Mouse (Mus musculus) kidney, postnatal 0 days (tissue): ENCODE results near the gene Rab4a. TPM values are rescaled to one million over a fixed set of nuclear protein-coding genes. Genes with fewer than 3 reads are reported as not detected.

Experiments used
- ATAC-seq: fragments of 200-750 bp; cut with Nextera tagmentation; replicated peaks from 2 replicates; pipeline ENCODE4 v1.8.0; 2017; ENCODE audit warnings: low read depth, moderate number of reproducible peaks, moderate TSS enrichment, moderate library complexity; ENCODE audit not compliant: low FRiP score
- DNase-seq: peaks from one replicate; pipeline ENCODE4 v3.0.0-alpha.2; 2016; ENCODE audit warnings: low spot score
- H3K27ac ChIP-seq: fragments of 300-500 bp; sonication (generic); 2 replicates; pipeline ENCODE4 v1.5.1; 2014; ENCODE audit warnings: mild to moderate bottlenecking
- H3K27me3 ChIP-seq: fragments of 300-500 bp; sonication (generic); 2 replicates; pipeline ENCODE4 v1.6.1; 2014; ENCODE audit warnings: low read length, mixed read lengths; ENCODE audit not compliant: insufficient read depth
- H3K36me3 ChIP-seq: fragments of 300-500 bp; sonication (generic); 2 replicates; pipeline ENCODE4 v1.6.1; 2014; ENCODE audit warnings: low read length, mixed read lengths; ENCODE audit not compliant: insufficient read depth
- H3K4me1 ChIP-seq: fragments of 300-500 bp; sonication (generic); replicated peaks from 2 replicates; pipeline ENCODE4 v1.6.1; 2014; ENCODE audit warnings: antibody characterized with exemption, low read length, mixed read lengths; ENCODE audit not compliant: insufficient read depth
- H3K4me2 ChIP-seq: fragments of 300-500 bp; sonication (generic); 2 replicates; pipeline ENCODE4 v1.6.1; 2014; ENCODE audit warnings: mild to moderate bottlenecking, low read length, moderate library complexity, mixed read lengths
- H3K4me3 ChIP-seq: fragments of 300-500 bp; sonication (generic); replicated peaks from 2 replicates; pipeline ENCODE4 v1.5.1; 2014; ENCODE audit warnings: low read depth, low read length
- H3K9ac ChIP-seq: fragments of 300-500 bp; sonication (generic); 2 replicates; pipeline ENCODE4 v1.6.1; 2014; ENCODE audit warnings: low read depth, low read length
- H3K9me3 ChIP-seq: fragments of 300-500 bp; sonication (generic); replicated peaks from 2 replicates; pipeline ENCODE4 v1.6.1; 2016; ENCODE audit warnings: low read length, inconsistent platforms, mixed read lengths
- CTCF ChIP-seq: IDR thresholded peaks from 2 replicates; pipeline ENCODE4 v1.5.1; 2016; ENCODE audit warnings: antibody characterized with exemption, low read depth, mild to moderate bottlenecking, moderate library complexity
- WGBS: fragments of 180-500 bp; shearing (Covaris S2); extraction: QIAGEN DNeasy Blood & Tissue Kit; methylation state at CpG from one replicate; pipeline ENCODE4 v1.1.7; 2014; 5-methylcytosine and 5-hydroxymethylcytosine counted together
- polyA plus RNA-seq: library from polyadenylated mRNA; unstranded; fragments of >200 nt; fragmentation: Nextera tagmentation; extraction: Ambion mirVana; gene quantifications from 2 replicates; pipeline ENCODE4 v1.2.1, GENCODE M21; 2015

Rab4a gene
- polyA plus RNA-seq, 1 experiment from 2014 or later: 58.2 TPM

GRCm38 (mm10) chr8:123883094-123883493, 77.3 kb downstream of the Rab4a start:
- 81% methylated on average over 4 of the region's 4 CpGs for WGBS
- H3K36me3 ChIP-seq: no peaks in the 10 kb centered on the region
- no peak for ATAC-seq

More at GRCm38 (mm10) chr8:123883094-123883493, 77.3 kb downstream of the Rab4a start:
- Histone ChIP-seq H3K4me1 (no peaks in the 10 kb centered on the region), H3K4me2 (no peak overlapping the region), H3K4me3 (no peak overlapping the region), H3K27me3 (no peaks in the 10 kb centered on the region), H3K9me3 (no peaks in the 10 kb centered on the region), H3K27ac (no peak overlapping the region), H3K9ac (no peak overlapping the region)
- TF ChIP-seq CTCF: no peak
- DNase-seq: no peak

Other genes with a start within 250 kb of the Rab4a start
- gene Rhou, start 152.1 kb upstream of the Rab4a start, polyA plus RNA-seq: 4.3 and 4.9 TPM in 2 replicates
- 1.8 and 1.9 TPM in 2 replicates for gene Ccsap, start 54.2 kb downstream of the Rab4a start, polyA plus RNA-seq
- 1.8 and 2.4 TPM in 2 replicates for gene Acta1, start 88.8 kb downstream of the Rab4a start, polyA plus RNA-seq
- 19.0 and 21.3 TPM in 2 replicates for gene Nup133, start 143.3 kb downstream of the Rab4a start, polyA plus RNA-seq
- gene Abcb10, start 177.1 kb downstream of the Rab4a start, polyA plus RNA-seq: 14.4 and 15.5 TPM in 2 replicates
- 30.0 and 32.5 TPM in 2 replicates for gene Taf5l, start 215.4 kb downstream of the Rab4a start, polyA plus RNA-seq
- 2.0 and 2.2 TPM in 2 replicates for gene Urb2, start 215.5 kb downstream of the Rab4a start, polyA plus RNA-seq